Mouse (Mus musculus) right cerebral cortex, postnatal 14 days (tissue): ENCODE results near the gene Pde4d.

Source experiments
- DNase-seq: peaks from one replicate; pipeline ENCODE4 v3.0.0; 2022

Gene Pde4d

DNA sequence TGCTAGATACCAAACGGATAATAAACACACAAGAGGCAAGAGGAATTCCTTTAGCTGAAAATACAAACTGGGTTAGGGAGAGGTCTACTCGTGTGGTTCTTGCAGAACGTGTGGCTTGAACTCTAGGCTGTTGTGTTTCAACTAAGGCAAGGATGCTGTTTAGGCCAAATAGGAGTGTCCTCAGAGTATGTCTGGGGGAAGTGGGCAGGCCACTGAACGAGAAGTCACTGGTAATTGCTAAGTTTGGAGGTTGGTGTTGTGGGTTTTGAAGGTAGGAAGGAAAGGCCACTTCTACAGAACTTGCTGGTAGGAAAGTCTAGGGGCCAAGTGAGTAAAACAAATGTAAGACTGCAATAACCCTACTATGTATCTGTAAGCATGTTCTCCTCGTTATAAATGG lies 876.3 kb downstream of the Pde4d start:
- no peak for DNase-seq

DNA sequence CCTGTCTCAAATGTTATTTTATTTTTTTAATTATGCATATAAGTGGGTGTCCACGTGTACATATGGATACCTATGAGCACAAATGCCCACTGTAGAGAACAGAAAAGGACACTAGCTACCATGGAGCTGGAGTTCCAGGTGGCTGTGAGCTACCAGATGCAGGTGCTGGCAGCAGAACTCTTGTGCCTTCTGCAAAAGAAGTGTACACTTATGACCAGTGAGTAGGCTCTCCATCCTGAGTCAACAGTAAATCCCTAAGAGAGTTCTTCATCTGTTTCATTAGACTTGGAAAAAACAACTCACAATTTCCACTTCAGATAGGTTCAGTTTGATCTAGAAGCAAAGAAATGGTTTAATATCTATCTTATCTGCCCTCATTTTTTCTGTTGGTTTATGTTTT lies 881.8 kb downstream of the Pde4d start:
- no peak for DNase-seq

DNA sequence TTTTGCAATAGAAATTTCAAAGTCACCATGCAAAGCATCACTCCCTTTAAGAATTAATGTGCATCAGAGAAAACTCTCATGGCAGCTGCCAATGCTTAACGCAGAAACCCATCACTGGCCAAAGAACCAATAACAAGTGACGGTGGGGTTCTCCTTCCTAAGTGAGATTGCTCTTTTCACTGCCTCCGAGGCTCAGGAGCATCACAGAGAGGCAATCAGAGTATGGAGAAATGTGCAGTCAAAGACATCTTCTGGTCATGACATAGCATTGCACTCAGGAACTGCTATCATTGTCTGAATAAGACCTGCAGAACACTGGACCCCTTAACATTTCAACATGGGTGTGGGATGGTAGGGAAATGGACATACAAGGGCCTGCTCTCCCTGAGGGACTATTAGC lies 892.2 kb downstream of the Pde4d start:
- DNase-seq: no peak

DNA sequence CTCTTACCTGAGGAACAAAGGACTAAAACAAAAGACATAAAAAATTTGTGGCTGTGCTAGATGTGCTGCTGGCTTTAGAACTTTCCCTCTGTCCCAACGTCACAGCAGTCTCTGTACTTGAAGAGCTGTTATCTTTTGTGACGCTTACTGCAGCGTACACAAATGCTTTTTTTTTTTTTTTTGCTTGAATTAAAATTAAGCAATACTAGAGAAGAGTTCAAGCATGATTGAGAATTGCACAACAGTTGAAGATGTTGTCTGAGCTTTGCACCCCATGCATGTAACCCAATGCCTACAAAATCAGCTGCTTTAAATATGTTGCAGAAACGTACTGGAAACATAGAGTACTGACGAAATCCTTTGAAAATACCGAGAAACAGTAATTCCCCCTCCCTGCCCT lies 892.7 kb downstream of the Pde4d start:
- no peak for DNase-seq

DNA sequence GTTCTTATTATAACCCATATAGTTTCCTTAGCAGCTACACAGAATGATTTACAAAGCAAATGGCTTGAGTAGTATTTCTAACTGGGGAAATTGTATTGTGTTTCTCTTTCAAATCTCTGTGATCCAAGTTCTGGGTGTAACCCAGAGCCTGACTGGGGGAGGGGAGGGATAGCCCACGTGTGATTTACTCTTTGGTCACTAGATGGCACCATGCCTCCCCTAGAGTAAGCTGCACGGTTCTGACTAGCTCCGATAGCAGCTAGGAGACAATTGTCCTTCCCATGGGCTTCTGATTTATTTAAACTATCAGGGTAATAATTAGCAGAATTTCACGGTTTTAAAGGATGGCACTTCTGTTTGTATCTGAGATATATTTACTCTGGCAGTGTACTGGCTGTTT lies 893.8 kb downstream of the Pde4d start:
- peak; percentile 69 for DNase-seq

DNA sequence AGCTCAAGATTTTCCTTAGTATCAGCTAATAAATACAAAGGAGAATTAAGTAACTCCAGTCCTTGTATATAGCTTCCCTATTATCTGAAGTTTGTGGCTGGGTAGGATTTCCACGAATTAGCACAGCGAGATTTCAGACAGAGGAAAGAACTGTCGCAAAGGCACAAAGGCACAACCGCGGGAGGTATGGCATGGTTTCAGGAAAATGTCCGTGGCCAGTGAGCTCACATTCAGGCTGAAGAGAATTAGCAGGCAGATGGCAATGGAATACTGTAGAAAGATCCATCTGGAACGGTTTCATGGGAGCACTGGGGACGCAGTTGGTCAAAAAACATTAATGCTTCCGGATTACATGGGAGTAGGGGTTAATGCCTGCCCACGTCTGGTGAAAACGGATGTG lies 898.0 kb downstream of the Pde4d start:
- DNase-seq: no peak

DNA sequence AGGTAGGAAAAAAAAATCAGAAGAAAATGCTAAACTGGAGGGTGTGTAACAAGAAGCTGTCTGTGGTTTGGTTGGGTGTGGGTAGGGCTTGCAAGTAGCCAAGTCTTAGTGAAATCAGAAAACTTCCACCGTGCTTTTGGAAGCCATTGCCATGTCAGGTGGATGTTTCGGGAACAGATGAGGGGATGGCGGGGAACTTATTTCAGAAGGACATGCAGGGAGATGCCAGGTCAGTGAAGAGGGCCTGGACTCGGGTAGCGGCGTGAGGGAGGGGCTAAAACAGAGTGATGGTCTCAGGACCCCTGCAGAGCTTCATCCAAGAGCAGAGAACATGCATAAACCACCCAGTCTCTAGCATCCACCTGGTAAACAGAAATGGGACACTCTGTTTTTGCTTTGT lies 898.6 kb downstream of the Pde4d start:
- no peak for DNase-seq

DNA sequence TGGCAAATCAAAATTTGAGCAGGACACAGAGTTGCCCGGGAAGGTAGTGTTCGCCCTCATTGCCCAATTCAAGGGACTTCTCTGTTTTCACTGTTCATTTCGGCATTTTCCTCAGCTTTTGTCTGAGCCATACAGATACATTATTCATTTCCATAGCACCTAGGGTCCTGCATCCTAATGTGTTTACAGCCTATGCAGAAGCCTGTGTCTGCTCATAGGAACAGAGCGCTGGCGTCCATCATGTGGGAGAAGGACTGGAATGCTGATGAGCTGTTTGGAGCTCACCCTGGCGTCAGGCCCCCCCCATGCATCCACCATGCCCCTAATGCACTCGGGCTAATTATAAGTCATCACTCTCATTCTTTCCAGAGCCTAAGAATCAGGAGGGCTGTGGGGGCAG lies 900.4 kb downstream of the Pde4d start:
- DNase-seq: no peak

DNA sequence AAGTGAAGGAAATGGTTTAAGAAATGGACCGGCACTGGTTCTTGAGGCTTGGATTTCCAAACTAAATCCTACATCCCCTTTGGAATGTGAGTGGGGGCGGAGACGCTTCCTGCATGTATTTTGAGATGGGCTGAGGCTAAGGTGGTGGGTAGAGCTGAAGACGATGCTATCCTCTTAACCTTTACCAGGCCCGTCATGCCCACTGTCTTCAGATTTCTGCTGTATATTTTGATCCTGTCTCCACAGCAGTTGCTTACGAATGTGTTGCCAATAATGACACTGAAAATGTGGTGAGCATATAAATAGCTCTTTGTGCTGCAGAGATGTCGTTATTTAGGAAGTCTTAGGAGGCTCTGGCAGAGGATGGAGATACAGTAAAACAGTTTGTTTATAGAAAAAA lies 904.3 kb downstream of the Pde4d start:
- DNase-seq: no peak

DNA sequence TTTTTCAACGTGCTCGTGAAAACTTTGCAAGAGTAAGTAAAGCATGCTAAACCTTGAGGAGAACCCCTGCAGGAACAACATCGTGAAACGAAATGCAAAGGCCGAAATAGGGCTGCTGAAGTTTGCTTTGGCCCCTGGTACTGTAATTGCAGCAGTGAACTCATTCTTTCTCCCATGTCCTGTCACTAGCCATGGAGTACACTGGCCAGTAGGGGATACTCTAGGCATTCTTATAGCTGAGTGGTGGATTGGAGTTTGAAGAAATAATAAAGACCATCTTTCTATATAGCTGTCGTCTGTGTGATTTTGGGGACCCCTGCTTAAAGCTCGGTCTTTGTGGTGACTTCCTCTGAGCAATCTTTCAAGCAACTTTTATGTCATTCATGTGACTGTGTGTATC lies 906.5 kb downstream of the Pde4d start:
- DNase-seq: no peak

DNA sequence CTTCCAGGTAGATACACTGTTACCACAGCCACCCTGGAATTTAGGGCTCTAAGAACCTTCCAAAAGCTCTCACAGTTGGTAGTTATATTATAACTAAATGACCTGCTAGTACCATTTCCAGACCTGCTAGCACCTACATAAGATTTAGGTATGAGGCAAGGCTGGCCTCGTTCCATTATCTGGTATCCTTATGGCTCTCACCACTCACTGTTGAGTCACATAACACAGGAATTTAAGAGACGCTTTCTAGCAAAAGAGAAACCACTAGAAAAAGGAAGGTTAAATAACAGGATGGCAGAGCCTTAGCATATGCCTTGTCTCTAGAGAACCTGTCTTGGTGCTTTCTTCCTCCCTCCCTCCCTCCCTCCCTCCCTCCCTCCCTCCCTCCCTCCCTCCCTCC lies 910.2 kb downstream of the Pde4d start:
- no peak for DNase-seq

DNA sequence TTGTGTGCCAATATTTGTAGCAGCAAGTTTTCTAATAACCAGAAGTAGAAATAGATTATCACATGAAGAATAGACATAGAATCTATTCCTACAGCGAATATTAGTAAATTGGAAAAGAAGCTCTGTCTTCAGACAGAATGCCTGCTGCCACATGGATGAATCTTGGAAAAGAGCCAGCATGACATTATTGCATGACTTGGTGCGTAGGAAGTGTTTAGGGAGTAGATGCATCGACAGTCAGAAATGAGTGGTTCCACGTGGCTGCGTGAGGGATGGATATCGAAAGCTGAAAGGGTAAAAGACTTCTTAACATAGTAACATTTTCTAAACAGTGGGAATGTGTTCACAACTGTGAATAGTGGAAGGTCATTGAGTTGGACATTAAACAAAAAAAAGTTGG lies 912.6 kb downstream of the Pde4d start:
- no peak for DNase-seq

DNA sequence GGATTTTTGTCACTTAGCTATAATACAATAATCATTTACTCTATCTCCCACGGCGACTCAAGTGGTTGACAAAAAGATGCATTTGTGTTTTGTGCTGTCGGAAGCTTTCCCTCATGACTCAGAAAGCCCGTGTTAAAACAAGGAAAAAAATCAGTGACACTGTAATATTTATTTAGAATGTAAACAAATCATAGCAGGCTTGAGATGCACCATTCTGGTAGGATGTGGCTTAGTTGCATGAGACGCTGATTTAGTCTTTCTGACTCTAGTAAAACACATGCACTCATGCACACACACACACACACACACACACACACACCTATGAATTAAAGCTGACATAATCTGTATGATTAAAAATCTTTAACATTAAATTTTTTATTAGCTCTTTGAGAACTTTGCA lies 924.7 kb downstream of the Pde4d start:
- no peak for DNase-seq

DNA sequence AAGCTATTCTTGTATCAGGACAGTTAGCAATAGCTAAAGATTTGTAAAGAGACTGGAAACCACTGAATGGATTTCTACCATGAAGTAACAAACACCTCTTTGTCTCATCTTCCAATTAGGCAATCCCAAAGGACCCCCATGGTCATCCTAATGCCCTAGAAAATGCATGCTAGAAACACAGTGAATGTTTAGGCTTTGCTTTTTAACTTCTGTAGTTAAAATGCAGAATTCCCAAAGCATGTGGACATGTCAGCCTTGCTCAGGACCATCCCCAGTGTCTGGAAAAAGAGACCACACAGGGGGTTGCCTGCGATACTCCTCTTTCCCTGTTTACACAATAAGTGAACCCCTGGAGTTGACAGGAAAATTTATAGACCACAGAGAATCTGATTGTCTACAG lies 926.9 kb downstream of the Pde4d start:
- DNase-seq: no peak

DNA sequence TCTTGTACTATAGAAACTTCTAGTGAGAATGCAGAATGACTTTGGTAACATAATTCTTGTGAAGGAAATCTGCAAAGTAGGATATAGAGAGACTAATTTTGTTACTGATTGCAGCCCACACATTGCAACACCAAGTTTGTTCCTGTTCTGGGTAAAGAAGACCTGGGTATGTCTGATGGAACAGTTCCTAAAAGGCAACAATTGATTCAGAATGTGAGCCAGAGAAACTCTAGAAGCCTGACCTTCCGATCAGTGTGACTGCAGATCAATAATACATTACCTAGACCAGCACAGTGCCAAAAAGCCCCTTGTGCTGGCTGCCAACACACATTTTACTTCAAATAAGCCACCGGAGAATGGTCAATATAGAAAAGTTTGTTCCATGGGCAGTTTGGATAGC lies 930.4 kb downstream of the Pde4d start:
- DNase-seq: no peak

DNA sequence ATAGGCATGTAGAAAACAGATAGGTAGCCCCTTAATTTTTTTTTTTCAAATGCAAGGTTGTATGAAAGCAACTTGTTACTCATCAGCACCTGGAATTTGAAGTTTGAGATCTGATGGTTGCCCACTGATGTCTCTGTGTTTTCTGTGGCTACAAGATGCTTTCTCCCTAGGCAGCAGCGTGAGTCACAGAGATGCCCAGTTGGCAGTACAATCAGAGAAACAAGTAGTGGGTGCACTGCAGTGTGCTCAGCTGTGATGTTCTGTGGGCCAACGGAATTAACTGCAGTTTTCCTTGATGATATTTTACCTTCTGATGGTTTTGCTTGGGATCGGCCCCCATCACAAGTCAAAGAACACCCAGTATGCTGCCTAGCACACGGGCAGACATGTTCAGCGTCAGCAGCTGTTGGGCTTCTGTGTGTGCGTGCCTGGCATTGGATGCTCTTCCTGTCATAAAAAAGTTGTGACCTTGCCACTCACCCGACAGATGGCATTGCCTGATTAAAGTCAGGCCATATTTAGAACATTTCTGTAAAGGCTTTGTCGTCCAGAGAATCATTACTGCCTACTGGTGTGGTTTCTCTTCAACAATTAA lies 939.0 kb downstream of the Pde4d start:
- no peak for DNase-seq

DNA sequence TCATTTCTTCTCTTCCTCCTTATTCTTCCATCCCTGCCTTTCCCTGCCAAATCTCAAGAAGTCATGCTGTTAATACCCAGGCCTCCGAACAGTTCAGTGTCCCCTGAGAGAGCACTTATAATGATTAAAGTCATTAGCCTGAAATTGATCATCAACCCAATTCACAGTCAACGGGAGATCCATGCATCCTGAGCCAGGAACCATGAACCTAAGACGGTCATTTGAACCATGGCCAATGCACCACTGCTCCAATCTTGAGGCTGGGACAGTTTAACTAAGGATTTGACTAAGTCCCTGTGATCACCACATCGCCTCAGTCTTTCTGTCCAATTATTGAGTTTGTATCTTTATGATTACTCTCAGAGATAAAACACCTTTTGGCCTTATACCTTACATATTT lies 952.6 kb downstream of the Pde4d start:
- DNase-seq: no peak

DNA sequence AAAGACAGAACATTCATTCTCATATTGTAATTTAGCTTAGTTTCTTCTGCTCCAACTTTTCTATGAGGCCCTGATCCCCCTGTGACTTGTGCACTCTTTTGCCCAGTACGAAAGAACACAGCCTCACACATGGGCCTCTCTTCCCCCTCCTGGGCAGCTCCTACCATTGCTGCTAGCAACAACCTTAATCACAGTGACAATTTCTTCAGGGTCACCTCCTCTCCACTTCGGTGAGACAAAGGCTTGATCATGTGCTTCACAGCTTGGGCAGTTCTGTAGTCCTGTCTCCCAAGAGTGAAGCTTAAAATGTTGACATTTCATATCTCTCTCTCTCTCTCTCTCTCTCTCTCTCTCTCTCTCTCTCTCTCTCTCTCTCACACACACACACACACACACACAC lies 953.2 kb downstream of the Pde4d start:
- DNase-seq: no peak

DNA sequence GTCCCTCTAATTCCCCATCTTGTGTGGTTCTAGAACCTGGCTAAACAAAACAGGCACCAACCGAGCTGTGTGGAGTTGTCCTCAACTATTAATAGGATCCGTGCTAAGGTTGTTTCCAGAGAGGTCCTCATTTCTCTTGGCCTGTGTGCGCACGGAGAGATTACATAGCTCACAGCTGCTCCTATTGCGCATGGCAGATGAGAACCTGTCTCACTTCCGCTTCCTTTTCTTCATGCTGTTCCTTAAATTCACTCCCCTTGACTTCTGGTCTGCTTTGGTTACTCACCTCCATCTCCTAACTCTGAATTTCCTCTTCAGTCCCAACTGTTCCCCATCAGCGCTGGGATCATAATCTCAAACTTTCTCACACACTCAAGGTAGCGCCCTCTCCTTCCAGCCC lies 956.6 kb downstream of the Pde4d start:
- DNase-seq: no peak

DNA sequence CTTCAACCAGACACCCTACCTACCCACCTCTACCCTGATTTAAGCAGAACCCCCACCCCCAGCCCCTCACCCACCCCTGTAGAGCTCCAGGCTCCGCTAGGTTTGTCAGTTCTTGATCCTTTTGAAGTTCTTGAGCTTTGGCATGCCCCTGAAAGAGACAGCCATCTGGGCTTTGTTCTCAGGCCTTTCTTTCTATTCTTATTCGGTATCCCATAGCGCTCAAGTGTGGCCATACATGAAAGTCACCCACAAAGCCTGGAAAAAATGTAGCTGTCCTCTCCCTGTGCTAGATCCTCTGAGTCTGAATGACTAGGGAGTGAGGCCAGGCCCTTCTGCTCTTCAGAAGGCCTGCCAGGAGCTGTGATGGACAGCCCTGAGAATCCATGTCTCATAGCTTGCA lies 957.6 kb downstream of the Pde4d start:
- DNase-seq: no peak

DNA sequence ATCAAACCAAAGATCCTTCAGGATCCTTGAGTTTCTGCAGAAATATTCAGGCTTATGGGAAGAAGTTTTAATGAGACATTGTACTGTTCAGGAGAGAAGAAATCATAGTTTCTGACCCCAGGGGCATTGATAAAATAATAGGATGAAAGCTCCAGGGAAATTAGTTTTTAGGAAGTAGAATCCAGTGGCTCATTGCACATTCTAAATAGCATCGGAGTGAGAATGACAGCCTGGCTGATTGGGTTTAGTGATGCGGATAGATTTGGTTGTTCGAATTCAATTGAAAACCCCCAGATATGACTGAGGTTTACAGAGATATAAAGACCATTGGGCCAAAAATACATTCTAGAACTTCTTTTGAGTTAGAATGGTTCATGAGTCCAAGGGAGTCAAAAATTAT lies 970.7 kb downstream of the Pde4d start:
- DNase-seq: no peak

DNA sequence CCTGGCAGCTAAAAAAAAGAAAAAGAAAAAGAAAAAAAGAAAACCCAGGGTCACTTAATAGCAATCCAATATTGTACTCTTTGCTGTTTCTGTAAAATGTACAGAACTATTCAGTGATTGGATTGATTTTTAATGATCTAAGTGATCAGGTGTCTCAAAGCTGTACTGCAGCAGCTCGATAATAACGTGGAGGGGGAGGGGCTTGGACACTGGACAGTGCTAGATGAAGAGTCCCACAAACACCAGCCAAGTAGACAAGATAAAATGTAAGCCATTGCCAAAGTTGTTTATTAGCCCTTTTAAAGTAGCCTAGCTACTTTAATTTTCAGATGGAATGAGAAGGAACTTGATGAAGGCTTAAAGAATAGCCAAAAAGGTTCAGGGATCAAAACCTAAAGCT lies 975.2 kb downstream of the Pde4d start:
- DNase-seq: no peak

DNA sequence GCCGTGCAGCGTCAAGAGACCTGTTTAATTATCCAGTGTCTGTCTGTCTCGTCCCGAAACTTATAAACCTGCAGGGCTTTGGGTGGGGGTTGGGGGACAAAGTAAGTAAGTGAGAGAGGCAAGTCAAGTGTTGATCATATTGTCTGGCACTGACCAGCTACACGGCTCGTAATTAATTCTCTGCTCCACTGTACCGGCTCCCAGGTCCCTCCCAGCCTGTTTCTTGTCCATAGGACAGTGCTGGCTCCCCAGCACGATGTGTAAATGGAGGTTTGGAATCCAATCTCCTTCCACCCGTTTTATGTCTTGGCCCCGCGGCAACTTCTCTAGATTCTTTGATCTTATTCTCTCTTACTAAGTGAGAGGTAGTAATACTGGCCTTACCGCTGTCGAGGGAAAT lies 975.8 kb downstream of the Pde4d start:
- no peak for DNase-seq

DNA sequence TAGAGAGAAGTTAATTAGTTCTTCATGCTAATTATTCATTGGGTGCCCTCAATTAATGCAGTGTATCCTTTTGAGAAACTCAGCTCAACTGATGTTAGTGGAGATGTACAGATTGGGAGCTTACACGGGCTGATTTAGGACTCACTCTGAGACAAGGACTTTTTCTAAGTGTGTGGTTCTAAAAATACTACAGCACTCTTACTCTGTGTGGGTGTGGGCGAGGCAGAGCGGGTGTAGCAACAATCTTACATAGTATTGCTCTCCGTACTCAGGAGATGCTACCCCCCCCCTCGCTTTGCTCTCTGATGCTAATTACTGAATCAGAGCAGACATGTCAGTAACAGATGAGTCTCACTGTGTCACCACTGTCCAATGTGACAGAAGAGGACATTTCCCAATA lies 976.3 kb downstream of the Pde4d start:
- no peak for DNase-seq

DNA sequence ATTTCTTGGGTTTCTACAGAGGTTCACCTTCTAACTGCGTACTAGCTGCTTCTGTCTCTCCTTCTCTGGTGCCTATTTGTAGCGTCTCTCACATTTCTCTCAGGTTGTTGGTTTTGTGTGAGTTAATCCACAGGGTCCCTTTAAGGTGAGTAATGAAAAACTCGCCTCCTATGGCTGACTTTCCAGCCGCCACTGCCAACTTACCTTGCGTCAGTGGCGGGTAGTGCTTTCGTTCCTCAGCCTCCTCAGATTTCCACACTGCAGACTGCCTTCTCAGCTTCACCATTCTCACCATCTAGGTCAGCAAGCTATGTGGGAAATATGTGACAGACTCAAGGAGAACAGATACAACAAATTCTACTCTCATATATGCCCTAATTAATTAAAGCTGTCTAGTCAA lies 977.8 kb downstream of the Pde4d start:
- no peak for DNase-seq

DNA sequence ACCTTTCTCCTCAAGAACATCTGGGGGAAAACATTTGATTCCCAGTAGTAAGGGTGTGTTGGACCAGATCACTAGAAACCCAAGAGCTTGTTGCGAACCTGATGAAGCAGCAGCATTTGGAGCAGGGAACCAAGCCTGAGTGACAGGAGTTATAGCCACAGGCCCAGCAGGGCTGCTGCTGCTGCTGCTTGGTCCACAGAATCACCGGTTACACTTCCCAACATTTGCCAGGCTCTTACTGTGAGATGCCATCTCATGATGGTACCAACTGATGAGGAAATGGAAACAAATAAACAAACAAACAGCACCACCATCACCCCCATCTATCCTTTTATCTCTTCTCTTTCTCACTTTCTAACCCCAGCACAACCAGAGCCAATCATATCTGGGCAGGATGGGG lies 979.8 kb downstream of the Pde4d start:
- no peak for DNase-seq
